Mouse (Mus musculus): ENCODE data around the gene Met.

GRCm38 (mm10) chr6:17612652-17613051 is 149.1 kb downstream of the Met start:
- no peak for TF ChIP-seq EP300 (IDR thresholded peaks at IDR 0.05; ENCODE audit: insufficient read depth, low read depth, low read length)
- no peak for TF ChIP-seq CTCF (IDR thresholded peaks at IDR 0.05; ENCODE audit: low read depth, low read length)

Data from ES-Bruce4 (cell line).